Mouse (Mus musculus) heart, embryonic 14.5 days (tissue): Measurements from ENCODE around the gene Anks3. TPM values are rescaled to one million over a fixed set of nuclear protein-coding genes. Genes with fewer than 3 reads are reported as not detected.
A peak's percentile ranks its signal among the peaks of the same experiment; 100 is the strongest.

Source experiments
- ATAC-seq: fragments of 200-750 bp; cut with Nextera tagmentation; 2 replicates; pipeline ENCODE4 v1.8.0; 2017; ENCODE audit warnings: low read depth, moderate TSS enrichment; ENCODE audit not compliant: insufficient number of reproducible peaks, insufficient read depth, low FRiP score
- H3K27ac ChIP-seq, 2 experiments: fragments of 200-500 bp in 1 of 2; fragments of 300-500 bp in 1 of 2; sonication (generic) in 1 of 2; replicated peaks in 1 of 2; 2 replicates each; pipeline ENCODE4 v1.5.1; 2012 to 2014; ENCODE audit warnings: low read depth in 2 of 2, low read length in 2 of 2, control low read depth in 1 of 2, mild to moderate bottlenecking in 1 of 2, mixed read lengths in 1 of 2; ENCODE audit not compliant: control insufficient read depth in 1 of 2, insufficient read depth in 1 of 2
- H3K27me3 ChIP-seq: fragments of 300-500 bp; sonication (generic); 2 replicates; pipeline ENCODE4 v1.6.1; 2014; ENCODE audit warnings: mild to moderate bottlenecking, low read length, control low read depth; ENCODE audit not compliant: control insufficient read depth, insufficient read depth
- H3K36me3 ChIP-seq: fragments of 300-500 bp; sonication (generic); 2 replicates; pipeline ENCODE4 v1.6.1; 2014; ENCODE audit warnings: mild to moderate bottlenecking, control low read depth, low read length, mixed read lengths; ENCODE audit not compliant: control insufficient read depth, insufficient read depth
- H3K4me1 ChIP-seq, 2 experiments: fragments of 200-500 bp in 1 of 2; fragments of 300-500 bp in 1 of 2; sonication (generic) in 1 of 2; 2 replicates each; pipeline ENCODE4 v1.6.1; 2012 to 2014; ENCODE audit warnings: low read length in 2 of 2, control low read depth in 1 of 2, mixed read lengths in 1 of 2; ENCODE audit not compliant: control insufficient read depth in 2 of 2, insufficient read depth in 2 of 2
- H3K4me2 ChIP-seq: fragments of 300-500 bp; sonication (generic); 2 replicates; pipeline ENCODE4 v1.6.1; 2014; ENCODE audit warnings: mild to moderate bottlenecking, low read length
- H3K4me3 ChIP-seq, 2 experiments: fragments of 200-500 bp in 1 of 2; fragments of 300-500 bp in 1 of 2; sonication (generic) in 1 of 2; 2 replicates each; pipeline ENCODE4 v1.5.1; 2012 to 2014; ENCODE audit warnings: low read length in 2 of 2, mild to moderate bottlenecking in 2 of 2, control low read depth in 1 of 2, low read depth in 1 of 2, moderate library complexity in 1 of 2; ENCODE audit not compliant: control insufficient read depth in 1 of 2, insufficient read depth in 1 of 2
- H3K9ac ChIP-seq: fragments of 300-500 bp; sonication (generic); 2 replicates; pipeline ENCODE4 v1.6.1; 2014; ENCODE audit warnings: mild to moderate bottlenecking, low read length
- H3K9me3 ChIP-seq: fragments of 300-500 bp; sonication (generic); 2 replicates; pipeline ENCODE4 v1.6.1; 2016; ENCODE audit warnings: low read length, control low read depth; ENCODE audit not compliant: control insufficient read depth
- WGBS: fragments of 180-500 bp; shearing (Covaris S2); extraction: QIAGEN DNeasy Blood & Tissue Kit; methylation state at CpG from one replicate; pipeline ENCODE4 v1.1.7; 2014; 5-methylcytosine and 5-hydroxymethylcytosine counted together
- polyA plus RNA-seq: library from polyadenylated mRNA; unstranded; fragments of >200 nt; fragmentation: Nextera tagmentation; extraction: Ambion mirVana; gene quantifications from 2 replicates; pipeline ENCODE4 v1.2.1, GENCODE M21; 2014

The Anks3 gene
- polyA plus RNA-seq, 1 experiment from 2014 or later: 32.3 TPM

DNA sequence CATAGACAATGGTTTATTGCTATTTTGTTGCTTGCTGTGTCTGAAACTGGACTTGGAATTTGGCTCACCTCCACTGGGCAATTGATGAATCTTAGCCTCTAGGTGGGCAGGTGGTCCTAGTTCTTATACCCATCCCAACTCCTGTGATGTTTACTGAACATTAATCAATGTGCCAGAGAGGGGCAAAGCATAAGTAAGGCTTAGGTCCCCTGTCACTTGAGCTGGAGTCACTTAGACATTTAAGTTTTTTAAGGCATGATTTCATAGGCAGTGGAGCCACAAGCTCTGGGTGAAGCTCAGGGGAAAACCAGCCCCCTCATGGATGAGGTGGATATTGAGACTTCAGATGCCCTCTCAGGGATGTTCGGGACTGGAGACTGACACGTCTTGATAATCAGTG lies 25.5 kb downstream of the Anks3 start, which contains the start of gene Nudt16l1:
Gene Nudt16l1, plus strand, starts transcription at position 301 of the 400 bp plus-strand sequence.
- no peak for ATAC-seq
- WGBS: 0% methylated on average over 2 of the region's 2 CpGs
- Histone ChIP-seq H3K27ac (peak within 1 kb of the TSS; percentile 73 to 82), H3K4me1 (peaks cover 4 to 24% of the 10 kb centered on the region in 2 experiments; a peak in 3 of 4 replicates), H3K36me3 (peaks cover 84% of the 10 kb centered on the region), H3K27me3 (no peaks in the 10 kb centered on the region), H3K4me2 (peak within 1 kb of the TSS; percentile 89), H3K9ac (peak within 1 kb of the TSS; percentile 92), H3K4me3 (peak within 1 kb of the TSS; percentile 78 to 88), H3K9me3 (no peaks in the 10 kb centered on the region)

DNA sequence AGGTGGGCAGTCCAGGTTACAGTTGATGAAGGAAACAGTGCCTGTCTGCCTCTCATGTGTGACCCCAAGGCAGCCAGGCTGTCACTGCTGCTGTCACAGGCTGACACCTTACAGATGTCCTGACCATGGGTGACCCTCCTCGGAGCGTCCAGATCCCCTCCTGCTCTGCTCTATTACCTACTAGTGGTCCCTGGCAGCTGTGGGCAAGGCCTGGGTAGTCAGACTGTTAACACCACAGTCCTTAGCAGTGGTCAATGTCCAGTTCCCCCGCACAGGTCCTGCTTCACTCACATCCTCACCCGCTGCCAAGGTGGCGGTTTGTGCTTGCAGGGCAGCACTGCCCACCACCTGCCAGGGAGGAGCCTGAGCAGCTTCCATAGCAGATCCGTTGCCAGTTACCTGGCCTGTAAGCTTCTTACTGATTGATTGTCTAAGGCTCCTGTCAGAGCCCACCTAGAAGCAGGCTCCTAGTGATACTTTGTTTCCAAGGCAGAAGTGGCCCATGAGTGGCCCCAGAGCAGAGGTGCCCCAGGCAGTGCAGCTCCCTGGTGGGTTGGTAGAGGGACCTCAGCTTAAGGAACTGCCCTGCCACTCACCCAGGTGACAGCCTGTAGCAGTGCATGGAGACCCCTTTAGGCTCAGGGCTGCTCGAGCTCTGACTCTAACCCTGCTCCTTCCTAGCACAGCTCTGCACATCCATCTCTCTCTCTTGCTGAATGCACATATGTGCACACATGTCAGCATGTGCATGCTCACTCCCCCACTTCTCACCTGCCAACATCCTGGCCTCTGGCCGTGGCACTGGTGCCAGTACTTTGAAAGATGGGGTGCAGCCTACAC lies 26.4 kb downstream of the Anks3 start:
- Histone ChIP-seq H3K9ac (no peak overlapping the region), H3K27ac (no peak overlapping the region), H3K9me3 (no peaks in the 10 kb centered on the region), H3K4me2 (no peak overlapping the region), H3K4me3 (no peak overlapping the region), H3K36me3 (peaks cover 84% of the 10 kb centered on the region), H3K4me1 (peaks cover 4 to 25% of the 10 kb centered on the region in 2 experiments; a peak in 3 of 4 replicates), H3K27me3 (no peaks in the 10 kb centered on the region)
- WGBS: 85% methylated on average over 8 of the region's 8 CpGs
- no peak for ATAC-seq

DNA sequence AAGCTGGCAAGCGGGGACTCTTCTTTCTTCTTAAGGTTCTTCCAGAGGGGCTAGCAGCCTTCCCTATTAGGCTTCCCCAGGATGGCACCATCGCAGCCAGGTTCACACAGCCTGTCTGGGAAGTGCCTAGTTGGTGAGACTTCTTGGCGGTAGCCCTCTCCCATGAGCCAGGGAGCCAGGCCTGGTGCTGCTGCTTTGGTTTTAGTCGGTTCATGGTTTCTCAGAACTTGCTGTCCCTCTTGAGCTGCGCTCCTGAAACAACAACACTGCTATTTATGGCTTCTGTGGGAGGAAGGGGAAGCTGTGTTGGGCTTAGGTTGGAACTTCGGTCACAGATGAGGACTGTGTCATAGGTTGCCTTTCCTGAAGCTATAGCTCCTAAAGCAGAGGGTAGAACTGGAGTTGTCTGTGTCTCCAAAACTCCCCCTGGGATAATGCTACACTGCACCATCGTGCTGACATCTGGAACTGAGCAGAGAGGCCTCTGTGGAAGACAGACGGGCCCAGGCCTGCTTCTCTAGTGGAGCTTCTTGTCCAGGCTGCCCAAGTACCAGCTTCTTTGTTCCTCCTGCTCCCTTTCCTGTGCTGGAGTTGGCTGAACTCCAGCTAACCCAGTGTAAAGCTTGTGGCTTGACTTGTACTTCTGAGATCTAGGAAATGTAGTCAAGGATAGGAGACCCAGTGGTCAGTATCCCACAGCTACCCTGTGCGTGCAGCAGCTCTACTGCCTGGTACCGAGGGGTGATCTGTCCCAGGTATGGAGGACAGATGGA lies 27.9 kb downstream of the Anks3 start:
- Histone ChIP-seq H3K4me3 (no peak overlapping the region), H3K4me1 (peaks cover 4 to 30% of the 10 kb centered on the region in 2 experiments; a peak in 3 of 4 replicates), H3K9ac (no peak overlapping the region), H3K27me3 (no peaks in the 10 kb centered on the region), H3K4me2 (no peak overlapping the region), H3K36me3 (peaks cover 84% of the 10 kb centered on the region), H3K9me3 (no peaks in the 10 kb centered on the region), H3K27ac (peak overlapping the region; percentile 62 to 65)
- ATAC-seq: no peak
- 73% methylated on average over 10 of the region's 10 CpGs for WGBS

- Histone ChIP-seq H3K36me3 (peaks cover 84% of the 10 kb centered on the region), H3K4me1 (peaks cover 4 to 30% of the 10 kb centered on the region in 2 experiments; a peak in 3 of 4 replicates), H3K9me3 (no peaks in the 10 kb centered on the region), H3K4me2 (no peak overlapping the region), H3K9ac (no peak overlapping the region), H3K27ac (peak overlapping the region in 1 of 2 experiments; percentile 65; a peak in 2 of 4 replicates), H3K4me3 (no peak overlapping the region), H3K27me3 (no peaks in the 10 kb centered on the region)
- no peak for ATAC-seq
- WGBS: 98% methylated on average over 31 of the region's 31 CpGs
Observed at GRCm38 (mm10) chr16:4935430-4935829, 28.6 kb downstream of the Anks3 start.

DNA sequence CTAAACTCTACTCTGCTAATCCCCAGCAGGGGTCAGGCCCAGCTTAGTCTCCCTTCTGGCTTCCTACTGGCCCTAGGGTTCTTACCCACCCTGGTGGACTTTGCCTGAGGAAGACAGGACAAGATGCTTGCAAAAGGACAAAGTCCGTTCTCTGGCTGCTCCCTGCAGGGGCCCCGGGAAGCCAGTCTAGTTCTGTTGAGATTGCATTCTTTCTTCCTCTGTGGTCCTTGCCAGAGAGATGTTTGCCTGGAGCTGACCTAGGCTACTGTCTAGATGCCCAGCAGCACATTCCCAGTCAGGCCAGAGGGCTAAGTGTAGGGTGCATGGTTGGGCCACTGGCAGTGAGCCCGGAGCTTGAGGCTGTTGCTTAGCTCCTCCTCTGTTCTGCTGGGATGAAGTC lies 31.6 kb downstream of the Anks3 start:
- Histone ChIP-seq H3K4me2 (no peak overlapping the region), H3K9me3 (no peaks in the 10 kb centered on the region), H3K27me3 (no peaks in the 10 kb centered on the region), H3K4me1 (peaks cover 0 to 19% of the 10 kb centered on the region in 2 experiments; a peak in 3 of 4 replicates), H3K4me3 (no peak overlapping the region), H3K9ac (no peak overlapping the region), H3K36me3 (peaks cover 100% of the 10 kb centered on the region), H3K27ac (no peak overlapping the region)
- 95% methylated on average over 3 of the region's 3 CpGs for WGBS
- no peak for ATAC-seq

GRCm38 (mm10) chr16:4928474-4928873 lies 35.5 kb downstream of the Anks3 start:
- Histone ChIP-seq H3K4me2 (no peak overlapping the region), H3K9ac (no peak overlapping the region), H3K36me3 (peaks cover 100% of the 10 kb centered on the region), H3K4me3 (no peak overlapping the region), H3K4me1 (0 out of 4 replicates have a peak, but pooled peaks cover 0 to 6% of the 10 kb centered on the region in 2 experiments), H3K9me3 (no peaks in the 10 kb centered on the region), H3K27me3 (no peaks in the 10 kb centered on the region), H3K27ac (no peak overlapping the region)
- no peak for ATAC-seq
- 79% methylated on average over 2 of the region's 2 CpGs for WGBS

DNA sequence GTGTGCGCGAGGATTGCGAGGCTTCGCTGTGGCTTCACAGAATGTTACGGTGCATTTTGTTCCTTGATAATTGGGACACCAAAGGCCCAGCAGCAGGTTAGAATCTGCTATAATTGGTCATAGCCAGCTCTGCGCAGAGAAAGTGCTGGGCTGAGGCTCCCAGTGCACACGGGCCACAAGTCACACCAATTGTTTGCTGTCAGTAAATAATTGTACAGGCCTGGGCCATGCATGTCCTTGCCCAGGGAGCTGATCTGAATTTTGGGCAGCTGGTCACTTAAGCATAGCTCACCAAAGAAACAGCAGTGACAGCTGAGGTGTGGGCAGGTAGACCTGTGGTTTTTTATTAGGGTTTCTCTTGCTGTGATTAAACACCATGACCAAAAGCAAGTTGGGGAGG lies 36.0 kb downstream of the Anks3 start:
- Histone ChIP-seq H3K9ac (no peak overlapping the region), H3K4me1 (0 out of 4 replicates have a peak, but pooled peaks cover 0 to 6% of the 10 kb centered on the region in 2 experiments), H3K27me3 (no peaks in the 10 kb centered on the region), H3K4me3 (no peak overlapping the region), H3K9me3 (no peaks in the 10 kb centered on the region), H3K27ac (no peak overlapping the region), H3K4me2 (no peak overlapping the region), H3K36me3 (peaks cover 100% of the 10 kb centered on the region)
- no peak for ATAC-seq
- whole genome bisulfite sequencing: 92% methylated on average over 7 of the region's 7 CpGs
